Mouse (Mus musculus) midbrain, embryonic 16.5 days (tissue): ENCODE results near the gene Efcab2. TPM values are rescaled to one million over a fixed set of nuclear protein-coding genes. Genes with fewer than 3 reads are reported as not detected.

ENCODE experiments used
- ATAC-seq: fragments of 200-750 bp; cut with Nextera tagmentation; 2 replicates; pipeline ENCODE4 v1.8.0; 2017; ENCODE audit warnings: moderate TSS enrichment
- H3K27ac ChIP-seq: fragments of 300-500 bp; sonication (generic); 2 replicates; pipeline ENCODE4 v1.5.1; 2014; ENCODE audit warnings: mild to moderate bottlenecking, low read length, mixed read lengths
- H3K27me3 ChIP-seq: fragments of 300-500 bp; sonication (generic); 2 replicates; pipeline ENCODE4 v1.6.1; 2014; ENCODE audit warnings: low read depth, low read length, mixed read lengths; ENCODE audit not compliant: control insufficient read depth, insufficient read depth
- H3K36me3 ChIP-seq: fragments of 300-500 bp; sonication (generic); 2 replicates; pipeline ENCODE4 v1.6.1; 2014; ENCODE audit warnings: mild to moderate bottlenecking, low read length, moderate library complexity, mixed read lengths; ENCODE audit not compliant: control insufficient read depth, insufficient read depth
- H3K4me1 ChIP-seq: fragments of 300-500 bp; sonication (generic); 2 replicates; pipeline ENCODE4 v1.6.1; 2014; ENCODE audit warnings: mild to moderate bottlenecking, low read length, mixed read lengths; ENCODE audit not compliant: control insufficient read depth, insufficient read depth
- H3K4me2 ChIP-seq: fragments of 300-500 bp; sonication (generic); 2 replicates; pipeline ENCODE4 v1.6.1; 2014; ENCODE audit warnings: mild to moderate bottlenecking, low read length, mixed read lengths
- H3K4me3 ChIP-seq: fragments of 300-500 bp; sonication (generic); 2 replicates; pipeline ENCODE4 v1.5.1; 2014; ENCODE audit warnings: low read depth, mild to moderate bottlenecking, low read length, moderate library complexity, mixed read lengths
- H3K9ac ChIP-seq: fragments of 300-500 bp; sonication (generic); 2 replicates; pipeline ENCODE4 v1.6.1; 2014; ENCODE audit warnings: low read depth, low read length, mixed read lengths
- H3K9me3 ChIP-seq: fragments of 300-500 bp; sonication (generic); replicated peaks from 2 replicates; pipeline ENCODE4 v1.6.1; 2014; ENCODE audit warnings: mild to moderate bottlenecking, low read length, mixed read lengths; ENCODE audit not compliant: control insufficient read depth, poor library complexity, severe bottlenecking
- WGBS: fragments of 180-500 bp; shearing (Covaris S2); extraction: QIAGEN DNeasy Blood & Tissue Kit; methylation state at CpG from one replicate; pipeline ENCODE4 v1.1.7; 2014; 5-methylcytosine and 5-hydroxymethylcytosine counted together
- polyA plus RNA-seq: library from polyadenylated mRNA; unstranded; fragments of >200 nt; fragmentation: Nextera tagmentation; extraction: Ambion mirVana; gene quantifications from 2 replicates; pipeline ENCODE4 v1.2.1, GENCODE M21; 2015

The Efcab2 gene
- polyA plus RNA-seq, 1 experiment from 2014 or later = 11.8 TPM

- no peaks in the 10 kb centered on the region for H3K36me3 ChIP-seq
- 29% methylated on average over 7 of the region's 7 CpGs for WGBS
- H3K4me1 ChIP-seq = peaks cover 6% of the 10 kb centered on the region; the same call in 1 of the 2 replicates
- H3K4me3 ChIP-seq = no peak overlapping the region
- no peak overlapping the region for H3K4me2 ChIP-seq
- no peaks in the 10 kb centered on the region for H3K27me3 ChIP-seq
- no peaks in the 10 kb centered on the region for H3K9me3 ChIP-seq
- no peak overlapping the region for H3K27ac ChIP-seq
- H3K9ac ChIP-seq = no peak overlapping the region
- ATAC-seq = peak; percentile 62
These were observed 106.6 kb downstream of the Efcab2 start for GRCm38 (mm10) chr1:178512323-178513031.

- Histone ChIP-seq H3K4me1 (peaks cover 6% of the 10 kb centered on the region; the same call in 1 of the 2 replicates), H3K27me3 (no peaks in the 10 kb centered on the region), H3K36me3 (no peaks in the 10 kb centered on the region), H3K9ac (no peak overlapping the region), H3K4me2 (no peak overlapping the region), H3K9me3 (no peaks in the 10 kb centered on the region), H3K27ac (no peak overlapping the region), H3K4me3 (no peak overlapping the region)
- no peak for ATAC-seq
- 43% methylated on average over 6 of the region's 8 CpGs for WGBS
These were observed 108.1 kb downstream of the Efcab2 start for GRCm38 (mm10) chr1:178513954-178514353.

DNA sequence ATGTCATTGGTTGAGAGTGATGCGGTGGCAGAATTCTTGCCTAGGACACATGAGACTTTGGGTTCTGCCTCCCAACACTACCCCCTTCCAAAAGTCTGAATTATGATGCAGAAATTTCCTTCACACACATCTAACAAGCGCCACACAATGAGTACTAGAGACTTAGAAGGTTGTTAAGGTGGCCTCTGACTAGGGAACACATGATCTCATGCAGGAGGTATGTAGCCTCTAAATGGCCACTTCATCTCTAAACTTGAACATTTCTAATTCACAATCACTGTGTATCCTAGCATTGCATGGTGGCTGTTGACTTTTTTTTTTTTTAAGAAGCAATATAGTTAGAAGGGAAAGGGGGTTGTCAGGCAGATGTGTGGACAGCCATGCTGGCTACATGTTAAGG, 110.0 kb downstream of the Efcab2 start:
- peaks cover 6% of the 10 kb centered on the region; the same call in 1 of the 2 replicates for H3K4me1 ChIP-seq
- no peak overlapping the region for H3K4me3 ChIP-seq
- WGBS = 88% methylated on average over 2 of the region's 2 CpGs
- no peak overlapping the region for H3K9ac ChIP-seq
- no peak overlapping the region for H3K27ac ChIP-seq
- no peak overlapping the region for H3K4me2 ChIP-seq
- no peaks in the 10 kb centered on the region for H3K36me3 ChIP-seq
- no peak for ATAC-seq
- no peaks in the 10 kb centered on the region; the same call in 1 of the 2 replicates for H3K27me3 ChIP-seq
- no peaks in the 10 kb centered on the region for H3K9me3 ChIP-seq

DNA sequence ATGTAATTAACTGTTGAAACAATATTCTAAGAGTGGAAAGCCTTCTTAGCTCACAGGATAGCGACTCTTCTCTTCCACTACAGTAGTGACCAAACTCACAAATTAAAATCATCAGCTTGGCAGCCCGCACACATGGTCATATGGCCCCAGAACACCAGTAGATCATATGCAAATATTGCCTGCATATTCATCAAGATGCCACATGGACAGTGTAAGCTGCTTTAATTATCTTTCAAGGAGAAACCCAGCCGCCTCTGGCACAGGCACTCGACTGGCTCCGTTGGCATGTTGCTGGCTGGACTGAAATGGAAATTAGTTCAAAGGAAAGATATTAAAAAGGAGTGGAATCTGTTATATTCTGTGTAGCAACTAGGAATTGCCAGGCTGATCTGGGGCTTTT, 116.5 kb downstream of the Efcab2 start:
- no peaks in the 10 kb centered on the region; the same call in 1 of the 2 replicates for H3K27me3 ChIP-seq
- ATAC-seq = peak; percentile 50; the same call in 1 of the 2 replicates
- no peaks in the 10 kb centered on the region for H3K36me3 ChIP-seq
- H3K9ac ChIP-seq = no peak overlapping the region
- no peak overlapping the region for H3K27ac ChIP-seq
- no peak overlapping the region for H3K4me3 ChIP-seq
- H3K4me1 ChIP-seq = no peaks in the 10 kb centered on the region; the same call in 1 of the 2 replicates
- H3K4me2 ChIP-seq = no peak overlapping the region
- 45% methylated on average over 5 of the region's 5 CpGs for WGBS
- H3K9me3 ChIP-seq = no peaks in the 10 kb centered on the region

GRCm38 (mm10) chr1:178523152-178523551, 117.3 kb downstream of the Efcab2 start:
- H3K4me3 ChIP-seq = no peak overlapping the region
- H3K27me3 ChIP-seq = no peaks in the 10 kb centered on the region; the same call in 1 of the 2 replicates
- no peaks in the 10 kb centered on the region for H3K9me3 ChIP-seq
- WGBS = 56% methylated on average over 5 of the region's 5 CpGs
- H3K4me2 ChIP-seq = no peak overlapping the region
- no peak overlapping the region for H3K9ac ChIP-seq
- H3K27ac ChIP-seq = no peak overlapping the region
- no peaks in the 10 kb centered on the region for H3K36me3 ChIP-seq
- H3K4me1 ChIP-seq = no peaks in the 10 kb centered on the region; the same call in 1 of the 2 replicates
- ATAC-seq = no peak

GRCm38 (mm10) chr1:178527185-178527546, 121.3 kb downstream of the Efcab2 start:
- H3K27me3 ChIP-seq = no peaks in the 10 kb centered on the region
- H3K27ac ChIP-seq = peak overlapping the region; percentile 90
- peak overlapping the region; percentile 99 for H3K4me2 ChIP-seq
- peak overlapping the region; percentile 70 for H3K4me3 ChIP-seq
- ATAC-seq = peak; percentile 41
- H3K9ac ChIP-seq = peak overlapping the region; percentile 86
- 0% methylated on average over 21 of the region's 21 CpGs for WGBS
- H3K9me3 ChIP-seq = no peaks in the 10 kb centered on the region
- peaks cover 7% of the 10 kb centered on the region; the same call in 1 of the 2 replicates for H3K4me1 ChIP-seq
- H3K36me3 ChIP-seq = no peaks in the 10 kb centered on the region

DNA sequence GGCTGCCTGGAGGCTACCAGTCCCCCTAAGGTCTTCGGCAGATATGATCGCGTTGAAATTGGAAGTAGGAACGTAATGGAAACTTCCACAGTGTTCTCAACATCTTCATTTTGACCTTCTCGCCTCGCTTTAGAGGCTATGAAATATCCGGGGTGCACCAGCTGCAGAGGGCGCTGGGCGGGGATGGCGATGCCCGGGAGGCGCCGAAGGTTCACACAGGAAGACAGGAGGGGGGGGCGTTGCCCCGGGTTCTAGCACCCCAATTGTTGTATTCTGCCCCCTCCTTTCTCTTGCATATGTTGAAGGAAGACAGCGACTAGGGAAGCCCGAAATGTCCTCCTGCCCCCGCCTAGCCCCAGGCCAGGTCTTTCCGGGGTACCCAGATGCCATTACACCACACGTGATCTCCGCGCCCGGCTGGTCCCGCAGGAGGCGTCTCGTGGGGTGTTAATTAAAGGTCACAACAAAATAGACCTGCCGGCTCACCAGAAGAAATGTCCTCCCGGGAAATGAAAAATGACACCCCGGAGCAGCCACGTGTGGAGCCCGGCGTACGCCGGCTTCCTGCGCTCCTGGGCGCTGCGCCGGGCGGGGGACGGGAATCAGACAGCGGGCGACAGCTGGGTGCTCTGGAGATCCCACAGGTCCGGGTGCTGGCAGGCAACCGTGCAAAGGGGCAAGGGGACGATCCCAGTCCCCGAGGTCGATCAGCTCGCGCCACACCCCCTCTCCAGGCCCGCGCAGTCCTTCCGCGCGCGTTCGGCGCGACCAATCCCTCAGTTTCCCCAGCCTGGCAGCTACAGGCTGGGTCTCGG, 121.9 kb downstream of the Efcab2 start:
- WGBS = 0% methylated on average over 59 of the region's 59 CpGs
- Histone ChIP-seq H3K9me3 (no peaks in the 10 kb centered on the region), H3K4me3 (peak overlapping the region; percentile 70), H3K4me2 (peak overlapping the region; percentile 99), H3K4me1 (peaks cover 7% of the 10 kb centered on the region; the same call in 1 of the 2 replicates), H3K9ac (peak overlapping the region; percentile 86), H3K27ac (peak overlapping the region; percentile 90), H3K36me3 (no peaks in the 10 kb centered on the region), H3K27me3 (no peaks in the 10 kb centered on the region)
- peak; percentile 37 for ATAC-seq

GRCm38 (mm10) chr1:178528431-178529351, 122.8 kb downstream of the Efcab2 start, which contains the start of gene Kif26b:
Gene Kif26b (plus strand): TSS chr1:178529125.
- Histone ChIP-seq H3K9me3 (no peaks in the 10 kb centered on the region), H3K27ac (peak within 1 kb of the TSS; percentile 90), H3K36me3 (no peaks in the 10 kb centered on the region), H3K9ac (peak within 1 kb of the TSS; percentile 86), H3K4me3 (peak within 1 kb of the TSS; percentile 70), H3K4me1 (peaks cover 9% of the 10 kb centered on the region; the same call in 1 of the 2 replicates), H3K27me3 (no peaks in the 10 kb centered on the region), H3K4me2 (peak within 1 kb of the TSS; percentile 99)
- peak; percentile 55 for ATAC-seq
- under 1% methylated on average over 88 of the region's 92 CpGs for WGBS
